19 mouse cellular contexts compared by ENCODE assay signal in the genomic region with DNA sequence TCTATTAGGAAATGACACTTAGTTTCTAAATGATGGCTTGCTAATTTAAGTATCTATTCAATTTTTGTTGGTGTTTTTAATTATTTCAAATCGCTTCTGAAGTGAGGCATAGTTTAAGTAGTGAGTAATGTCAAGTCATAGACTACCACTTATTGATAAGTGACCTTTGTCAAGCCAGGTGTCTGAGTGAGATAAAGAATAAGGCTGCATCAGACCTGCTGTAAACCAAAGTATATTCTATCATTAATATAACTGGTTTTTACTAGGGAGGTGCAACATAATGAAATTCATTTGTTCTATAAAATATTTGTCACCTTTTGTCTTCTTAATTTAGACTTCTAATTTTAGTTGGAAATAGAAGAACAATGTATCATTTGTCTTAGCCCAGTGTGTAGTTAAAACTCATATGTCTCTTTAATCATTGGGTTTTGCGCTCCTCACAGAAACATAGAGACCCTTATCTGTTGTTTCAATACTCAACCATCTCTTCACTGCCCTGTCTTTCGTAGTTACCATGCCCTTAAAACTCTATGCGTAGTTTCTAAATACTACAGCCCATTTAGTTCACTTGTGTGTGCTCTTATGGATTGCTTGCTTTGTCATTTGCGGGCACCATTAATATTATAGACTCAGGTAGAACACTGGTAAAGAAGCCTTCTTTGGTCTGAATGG.
DNase-seq lines count a peak whose midpoint lies in the region; ATAC-seq and TF ChIP-seq lines count a peak whose summit lies in the region.
"Had no signal": no experiment of that assay in that cellular context is flagged by ENCODE, and none has a peak within 500 bp of the region (broad histone marks: within the 10 kb centered on the region; RNA-seq: fewer than 3 reads in every experiment).

No protein-coding gene starts in this region.

- H3K27me3 ChIP-seq in MEL (ENCODE audit: control insufficient read depth in 1 of 2, insufficient read depth in 2 of 2, low read length in 2 of 2) = no peaks in the 10 kb centered on the region
- H3K27me3 ChIP-seq in liver, embryonic 12.5 days (replicated peaks) = no peaks in the 10 kb centered on the region
- no peaks in the 10 kb centered on the region for H3K27me3 ChIP-seq in liver, embryonic 16.5 days (ENCODE audit: control insufficient read depth, insufficient read depth, low read depth, low read length)
- H3K27me3 ChIP-seq in intestine, postnatal 0 days (replicated peaks; ENCODE audit: control insufficient read depth, insufficient read depth, low read length) = no peaks in the 10 kb centered on the region
- H3K27me3 ChIP-seq: embryonic facial prominence, embryonic 13.5 days; heart, embryonic 12.5 days had no signal

- no peak for TF ChIP-seq RAD21 in MEL (IDR thresholded peaks at IDR 0.05; ENCODE audit: low read depth, low read length)

- peak; percentile 17 for DNase-seq in MEL (ENCODE audit: low read depth, low spot score)
- peak; percentile 48 for DNase-seq in c-Kit-negative CD71-positive TER-119-positive erythroid progenitor cells, embryonic 14.5 days (ENCODE audit: low read depth, low spot score)
- DNase-seq in right cerebral cortex, postnatal 10 days (ENCODE audit: low spot score in 2 of 2) = no peak
- no peak for DNase-seq in right cerebral cortex, postnatal 36 days (ENCODE audit: low spot score in 2 of 2)
- DNase-seq in thymus, postnatal 36 days = no peak
- DNase-seq: adrenal gland, adult 8-10 months; adrenal gland, postnatal 36 days; cerebellum, adult 18-20 months; cerebellum, adult 9-11 months; cerebellum, postnatal 36 days; forebrain, postnatal 0 days; gastrocnemius, postnatal 14 days had no signal

- no peaks in the 10 kb centered on the region for H3K9me3 ChIP-seq in MEL (replicated peaks; ENCODE audit: insufficient read depth, low read length)
- no peaks in the 10 kb centered on the region for H3K9me3 ChIP-seq in liver, embryonic 12.5 days (replicated peaks)
- H3K9me3 ChIP-seq in liver, embryonic 16.5 days (replicated peaks; ENCODE audit: control insufficient read depth, low read length) = no peaks in the 10 kb centered on the region
- H3K9me3 ChIP-seq in intestine, postnatal 0 days (ENCODE audit: control insufficient read depth) = no peaks in the 10 kb centered on the region
- H3K9me3 ChIP-seq: embryonic facial prominence, embryonic 13.5 days; heart, embryonic 12.5 days; hindbrain, embryonic 10.5 days had no signal

- TF ChIP-seq EP300 in MEL (IDR thresholded peaks at IDR 0.05; ENCODE audit: low read depth in 1 of 2, low read length in 2 of 2) = peak; percentile 57 to 60; a peak in 2 of 4 replicates

- no peaks in the 10 kb centered on the region for H3K79me2 ChIP-seq in MEL (ENCODE audit: control insufficient read depth, insufficient read depth, low read length, poor library complexity)

- TF ChIP-seq CTCF in MEL (IDR thresholded peaks at IDR 0.05 in 2 of 3, conservative IDR thresholded peaks at IDR 0.05 in 1 of 3; ENCODE audit: control insufficient read depth in 1 of 3, insufficient read depth in 1 of 3, low read depth in 2 of 3, low read length in 3 of 3, poor library complexity in 1 of 3, severe bottlenecking in 1 of 3) = no peak
- no peak for TF ChIP-seq CTCF in intestine, postnatal 0 days (IDR thresholded peaks at IDR 0.05; ENCODE audit: low read depth)

- no peak overlapping the region for H3K4me3 ChIP-seq in MEL (ENCODE audit: control insufficient read depth in 1 of 2, insufficient read depth in 1 of 2, low read depth in 2 of 2, low read length in 2 of 2)
- H3K4me3 ChIP-seq in liver, embryonic 12.5 days = peak overlapping the region; percentile 22
- H3K4me3 ChIP-seq in liver, embryonic 16.5 days (ENCODE audit: low read depth, low read length) = no peak overlapping the region
- no peak overlapping the region for H3K4me3 ChIP-seq in intestine, postnatal 0 days (ENCODE audit: low read depth, low read length)
- H3K4me3 ChIP-seq: embryonic facial prominence, embryonic 13.5 days; heart, embryonic 12.5 days; hindbrain, embryonic 10.5 days had no signal

- no peak overlapping the region for H3K9ac ChIP-seq in MEL (ENCODE audit: control insufficient read depth, low read depth, low read length, poor library complexity, severe bottlenecking)
- no peak overlapping the region; the same call in 1 of the 2 replicates for H3K9ac ChIP-seq in liver, embryonic 12.5 days
- no peak overlapping the region for H3K9ac ChIP-seq in liver, embryonic 16.5 days (ENCODE audit: low read depth, low read length)
- H3K9ac ChIP-seq in intestine, postnatal 0 days (ENCODE audit: low read depth, low read length) = no peak overlapping the region
- H3K9ac ChIP-seq: embryonic facial prominence, embryonic 13.5 days; forebrain, postnatal 0 days; heart, embryonic 12.5 days; hindbrain, embryonic 14.5 days had no signal

- TF ChIP-seq POLR2A in MEL (IDR thresholded peaks at IDR 0.05; ENCODE audit: control insufficient read depth in 1 of 2, insufficient read depth in 1 of 2, low read depth in 1 of 2, low read length in 2 of 2, poor library complexity in 1 of 2) = no peak

- peaks cover 0 to 8% of the 10 kb centered on the region in 2 experiments; a peak in 2 of 4 replicates for H3K4me1 ChIP-seq in MEL (ENCODE audit: control insufficient read depth in 1 of 2, insufficient read depth in 2 of 2, low read length in 2 of 2)
- H3K4me1 ChIP-seq in liver, embryonic 12.5 days = peaks cover 21% of the 10 kb centered on the region
- peaks cover 12% of the 10 kb centered on the region for H3K4me1 ChIP-seq in liver, embryonic 16.5 days (ENCODE audit: control insufficient read depth, low read depth, low read length)
- no peaks in the 10 kb centered on the region for H3K4me1 ChIP-seq in intestine, postnatal 0 days (replicated peaks; ENCODE audit: control insufficient read depth, insufficient read depth, low read length)
- H3K4me1 ChIP-seq: embryonic facial prominence, embryonic 13.5 days; hindbrain, embryonic 10.5 days had no signal

- peaks cover 0 to 10% of the 10 kb centered on the region in 2 experiments; a peak in 2 of 4 replicates for H3K36me3 ChIP-seq in MEL (ENCODE audit: control insufficient read depth in 1 of 2, insufficient read depth in 2 of 2, low read length in 2 of 2)
- no peaks in the 10 kb centered on the region for H3K36me3 ChIP-seq in liver, embryonic 12.5 days
- H3K36me3 ChIP-seq in liver, embryonic 16.5 days (ENCODE audit: control insufficient read depth, insufficient read depth) = no peaks in the 10 kb centered on the region
- H3K36me3 ChIP-seq in intestine, postnatal 0 days (ENCODE audit: control insufficient read depth, insufficient read depth) = no peaks in the 10 kb centered on the region
- H3K36me3 ChIP-seq: embryonic facial prominence, embryonic 13.5 days; heart, embryonic 12.5 days; hindbrain, embryonic 10.5 days had no signal

- ATAC-seq in liver, embryonic 12.5 days = peak; percentile 98
- peak; percentile 96 for ATAC-seq in liver, embryonic 16.5 days (ENCODE audit: low read depth)
- no peak for ATAC-seq in intestine, postnatal 0 days
- ATAC-seq: forebrain, postnatal 0 days had no signal

- no peak overlapping the region for H3K27ac ChIP-seq in MEL (ENCODE audit: control insufficient read depth, low read depth, low read length)
- H3K27ac ChIP-seq in liver, embryonic 12.5 days = peak overlapping the region; percentile 84; the same call in 1 of the 2 replicates
- peak overlapping the region; percentile 36 for H3K27ac ChIP-seq in liver, embryonic 16.5 days (ENCODE audit: low read length)
- no peak overlapping the region for H3K27ac ChIP-seq in intestine, postnatal 0 days (ENCODE audit: low read depth, low read length)
- H3K27ac ChIP-seq: embryonic facial prominence, embryonic 13.5 days; hindbrain, embryonic 10.5 days had no signal

- peak overlapping the region; percentile 58 for H3K4me2 ChIP-seq in liver, embryonic 12.5 days
- H3K4me2 ChIP-seq in liver, embryonic 16.5 days (ENCODE audit: low read depth, low read length) = peak overlapping the region; percentile 53
- no peak overlapping the region for H3K4me2 ChIP-seq in intestine, postnatal 0 days (replicated peaks; ENCODE audit: low read depth)
- H3K4me2 ChIP-seq: embryonic facial prominence, embryonic 13.5 days; heart, embryonic 12.5 days; hindbrain, embryonic 14.5 days had no signal

- 44% methylated on average over 5 of the region's 5 CpGs for WGBS in liver, embryonic 12.5 days (ENCODE audit: insufficient replicate concordance)
- WGBS in liver, embryonic 16.5 days (ENCODE audit: insufficient replicate concordance) = 37% methylated on average over 5 of the region's 5 CpGs
- WGBS in intestine, postnatal 0 days = 86% methylated on average over 5 of the region's 5 CpGs

TF ChIP-seq in MEL, 35 proteins besides CTCF, POLR2A, EP300 and RAD21:
- TF ChIP-seq ZNF384 (IDR thresholded peaks at IDR 0.05; ENCODE audit: low read depth, low read length) = no peak
- TF ChIP-seq RCOR1 (IDR thresholded peaks at IDR 0.05; ENCODE audit: low read depth, low read length) = 0 out of 2 replicates have a peak, but pooled peaks have one; percentile 12
- peak; percentile 33; the same call in 1 of the 2 replicates for TF ChIP-seq TCF12 (IDR thresholded peaks at IDR 0.05; ENCODE audit: low read depth, low read length)
- TF ChIP-seq ETS1 (IDR thresholded peaks at IDR 0.05; ENCODE audit: low read depth, low read length) = no peak
- no peak for TF ChIP-seq MYB (IDR thresholded peaks at IDR 0.05; ENCODE audit: low read depth, low read length)
- no peak for TF ChIP-seq ZKSCAN1 (IDR thresholded peaks at IDR 0.05; ENCODE audit: low read depth, low read length)
- no peak for TF ChIP-seq POLR2AphosphoS2 (IDR thresholded peaks at IDR 0.05; ENCODE audit: low read length)
- no peak for TF ChIP-seq USF1 (IDR thresholded peaks at IDR 0.05; ENCODE audit: low read depth, low read length)
- TF ChIP-seq GATA1 (IDR thresholded peaks at IDR 0.05; ENCODE audit: low read depth, low read length) = peak; percentile 59; the same call in 1 of the 2 replicates
- no peak for TF ChIP-seq JUND (IDR thresholded peaks at IDR 0.05; ENCODE audit: low read depth, low read length)
- TF ChIP-seq E2F4 (IDR thresholded peaks at IDR 0.05; ENCODE audit: borderline replicate concordance, low read depth, low read length) = no peak
- TF ChIP-seq ELF1 (IDR thresholded peaks at IDR 0.05; ENCODE audit: low read depth, low read length) = no peak
- TF ChIP-seq MXI1 (IDR thresholded peaks at IDR 0.05; ENCODE audit: low read depth, low read length) = no peak
- TF ChIP-seq USF2 (IDR thresholded peaks at IDR 0.05; ENCODE audit: borderline replicate concordance in 1 of 2, insufficient read depth in 1 of 2, low read depth in 1 of 2, low read length in 2 of 2) = no peak
- TF ChIP-seq TAL1 (IDR thresholded peaks at IDR 0.05; ENCODE audit: low read length) = peak; percentile 44
- TF ChIP-seq MAFK (IDR thresholded peaks at IDR 0.05; ENCODE audit: borderline replicate concordance, low read depth, low read length) = no peak

Comparison
In these comparisons a context has a peak if more than half of its experiments do, and no peak if none do; other contexts are left out.
1. DNase-seq: peak in MEL (single experiment) and c-Kit-negative CD71-positive TER-119-positive erythroid progenitor cells, embryonic 14.5 days (single experiment); none in right cerebral cortex, postnatal 10 days (0 of 2), right cerebral cortex, postnatal 36 days (0 of 2) and thymus, postnatal 36 days (0 of 2).
2. H3K27ac ChIP-seq: peak in liver, embryonic 12.5 days (single experiment) and liver, embryonic 16.5 days (single experiment); none in MEL (single experiment) and intestine, postnatal 0 days (single experiment).